Mouse (Mus musculus) spleen, postnatal 36 days (tissue): ENCODE measurements at regions not wholly inside any gene's neighbourhood (a gene's known extent, or its start where the extent isn't known, plus 50 kb on each side); places are given as distances from the start of the nearest gene placed in this dataset.
"Not testable (repeated sequence)": the region's sequence is repeated elsewhere in the genome, so short reads cannot be mapped to it uniquely, and the experiment has no call there.

Source experiments
- DNase-seq, 2 experiments: peaks; one replicate each; pipeline ENCODE4 v3.0.0; 2022; ENCODE audit warnings: low spot score in 2 of 2, mixed read lengths in 1 of 2

DNA sequence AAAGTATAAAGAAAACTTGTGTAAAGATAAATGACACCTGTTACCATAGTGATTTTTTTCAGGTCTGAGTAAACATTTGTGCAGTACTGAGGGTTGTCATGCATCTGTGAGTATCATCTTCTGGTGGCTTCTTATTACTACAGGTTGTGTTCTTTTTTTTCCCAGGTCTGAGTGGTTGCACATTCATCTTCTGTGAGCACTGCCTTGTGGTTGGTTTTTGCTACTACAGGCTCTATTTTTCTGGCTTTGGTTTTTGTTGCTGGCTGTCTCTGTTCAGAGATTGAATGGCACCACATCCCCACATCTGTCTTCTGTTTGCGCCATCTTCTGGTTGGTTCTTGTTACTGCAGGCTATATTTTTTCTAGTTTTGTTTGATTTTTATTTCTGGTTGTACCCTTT is 81.8 kb upstream of the Gvin1 start:
- not testable (repeated sequence) for DNase-seq

DNA sequence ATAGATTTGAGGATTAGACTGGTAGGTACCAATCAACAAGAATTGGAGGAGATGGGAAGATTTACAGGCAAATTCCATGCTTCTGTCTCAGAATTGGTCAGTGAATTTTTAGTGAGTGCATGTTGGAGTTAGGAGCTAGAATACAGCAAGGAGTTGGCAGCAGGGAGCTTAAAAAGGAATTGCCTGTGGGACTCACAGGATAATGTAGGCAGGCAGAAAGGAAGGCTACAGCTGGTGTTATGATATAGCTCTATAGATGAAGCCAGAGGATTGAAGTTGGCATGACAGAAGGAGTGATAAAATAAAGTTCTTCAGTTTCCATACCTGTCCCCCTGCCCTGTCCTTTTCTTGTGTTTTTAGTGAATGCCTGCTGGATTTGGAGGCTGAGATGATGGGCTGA is 69.7 kb upstream of the Gvin1 start:
- not testable (repeated sequence) for DNase-seq

DNA sequence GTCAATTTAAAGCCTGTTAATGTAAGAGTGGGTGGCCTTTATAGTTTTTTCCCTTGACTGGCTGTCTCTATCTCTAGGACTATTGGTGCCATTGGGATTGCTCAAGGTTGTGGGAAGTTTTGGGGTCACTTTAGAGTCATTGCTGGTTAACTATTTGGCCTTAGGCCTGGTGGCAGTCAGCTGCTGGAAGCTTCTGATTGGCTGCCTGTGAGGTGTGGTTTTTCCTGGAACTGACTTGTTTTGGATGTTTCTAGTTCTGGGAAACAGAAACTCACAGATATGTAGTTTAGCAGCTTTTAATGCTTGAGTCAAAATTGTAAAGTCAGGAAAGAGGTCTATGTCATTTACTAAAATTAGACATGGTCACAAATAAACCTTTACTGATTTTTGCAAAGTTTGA is 64.8 kb upstream of the Gvin1 start:
- DNase-seq, result not testable (repeated sequence)

DNA sequence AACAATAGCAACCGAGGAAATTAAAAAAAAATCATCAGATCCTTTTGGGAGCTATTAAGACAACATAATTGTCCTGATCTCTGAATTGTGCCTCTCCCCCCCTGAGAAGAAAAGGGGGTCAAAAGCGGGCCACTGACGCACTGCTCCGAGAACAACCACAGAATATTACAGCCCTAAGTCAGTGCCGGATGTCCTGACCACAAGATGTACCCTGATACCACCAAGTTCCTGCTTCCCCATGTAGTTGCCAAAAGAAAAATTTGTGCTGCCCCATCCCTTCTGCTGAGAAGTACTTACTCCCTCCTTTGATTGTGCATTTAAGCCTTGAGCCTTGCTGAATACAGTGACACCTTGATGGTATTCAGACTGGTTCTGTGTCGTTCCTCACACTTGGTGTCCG is 55.8 kb upstream of the Gvin1 start:
- DNase-seq, result peak in 1 of 2 experiments; percentile 11
